In the genomic region with DNA sequence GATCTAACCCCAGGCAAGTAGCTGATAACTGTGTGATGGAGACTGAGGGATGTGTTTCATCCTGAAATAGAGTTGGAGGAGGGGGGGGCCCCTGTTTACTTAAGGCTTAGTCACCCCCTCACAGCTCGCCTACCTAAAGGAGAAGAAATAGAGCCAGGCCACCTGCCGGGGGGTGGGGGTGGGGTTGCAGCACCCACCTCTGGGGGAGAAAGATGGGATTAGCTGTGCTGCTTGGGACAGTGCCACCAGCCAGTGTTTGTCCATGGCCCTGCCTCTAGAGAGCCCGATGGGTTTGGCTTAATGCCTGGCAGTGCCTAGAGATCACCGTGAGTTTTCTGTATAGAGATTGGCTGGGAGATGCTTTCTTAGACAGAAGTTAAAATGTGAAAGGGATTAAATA, we compare ENCODE assay signal across 18 mouse cellular contexts. TPM values are rescaled to one million over a fixed set of nuclear protein-coding genes. Genes with fewer than 3 reads are reported as not detected.
DNase-seq lines count a peak whose midpoint lies in the region; ATAC-seq and TF ChIP-seq lines count a peak whose summit lies in the region.
"Had no signal": no experiment of that assay in that cellular context is flagged by ENCODE, and none has a peak within 500 bp of the region (broad histone marks: within the 10 kb centered on the region; RNA-seq: fewer than 3 reads in every experiment).

No protein-coding gene starts in this region.

- no peaks in the 10 kb centered on the region for H3K27me3 ChIP-seq in midbrain, postnatal 0 days (ENCODE audit: insufficient read depth, low read length)

- H3K9ac ChIP-seq in midbrain, postnatal 0 days (replicated peaks; ENCODE audit: low read length, poor library complexity, severe bottlenecking), result no peak overlapping the region
- H3K9ac ChIP-seq: heart, embryonic 15.5 days had no signal

- no peak for DNase-seq in frontal cortex, adult 2 months (ENCODE audit: extremely low spot score in 1 of 2, low spot score in 1 of 2)
- peak; percentile 59 for DNase-seq in left cerebral cortex, postnatal 4 days
- no peak for DNase-seq in left cerebral cortex, adult 11 months (ENCODE audit: low spot score)
- peak; percentile 55 for DNase-seq in brain, embryonic 14.5 days (ENCODE audit: low read depth)
- peak; percentile 47 for DNase-seq in midbrain, postnatal 0 days (ENCODE audit: low spot score)
- no peak for DNase-seq in urinary bladder, adult 2 months (ENCODE audit: low spot score)
- DNase-seq: cerebellum, postnatal 25 days; gastrocnemius, adult 2 months; lung, postnatal 10 days; spleen, adult 18-20 months; thymus, postnatal 14 days had no signal

- H3K27ac ChIP-seq in midbrain, postnatal 0 days (ENCODE audit: low read depth, low read length), result no peak overlapping the region
- H3K27ac ChIP-seq: gastrocnemius, adult 2 months; heart, embryonic 15.5 days had no signal

- no peak overlapping the region for H3K4me2 ChIP-seq in midbrain, postnatal 0 days (ENCODE audit: low read depth, low read length, poor library complexity, severe bottlenecking)
- H3K4me2 ChIP-seq: heart, embryonic 15.5 days had no signal

- TF ChIP-seq CTCF in brain, embryonic 14.5 days (IDR thresholded peaks at IDR 0.05; ENCODE audit: borderline replicate concordance, extremely low read depth, insufficient read depth, insufficient read length), result no peak
- TF ChIP-seq CTCF in midbrain, postnatal 0 days (IDR thresholded peaks at IDR 0.05), result no peak

- no peak for TF ChIP-seq POLR2A in brain, embryonic 14.5 days (IDR thresholded peaks at IDR 0.05; ENCODE audit: borderline replicate concordance, extremely low read depth, insufficient read depth, insufficient read length, poor library complexity, severe bottlenecking)

- no peaks in the 10 kb centered on the region for H3K9me3 ChIP-seq in midbrain, postnatal 0 days (ENCODE audit: low read length)
- H3K9me3 ChIP-seq: heart, embryonic 15.5 days had no signal

- intact Hi-C loops in left cerebral cortex, postnatal 4 days (cut with DNase I), result no loop called here

- H3K4me1 ChIP-seq in midbrain, postnatal 0 days (ENCODE audit: insufficient read depth, low read length), result peaks cover 5% of the 10 kb centered on the region; the same call in 1 of the 2 replicates

- H3K36me3 ChIP-seq in midbrain, postnatal 0 days (ENCODE audit: insufficient read depth, low read length), result no peaks in the 10 kb centered on the region
- H3K36me3 ChIP-seq: heart, embryonic 15.5 days had no signal

- H3K4me3 ChIP-seq in midbrain, postnatal 0 days (ENCODE audit: low read depth, low read length), result no peak overlapping the region
- H3K4me3 ChIP-seq: erythroblast, embryonic 14.5 days; gastrocnemius, adult 2 months; heart, embryonic 15.5 days had no signal

- peak; percentile 33 for ATAC-seq in frontal cortex, adult (ENCODE audit: low TSS enrichment)
- no peak for ATAC-seq in midbrain, postnatal 0 days (ENCODE audit: low FRiP score)
- ATAC-seq in granulocyte monocyte progenitor cell, adult 5-6 weeks (replicated peaks; ENCODE audit: poor library complexity, severe bottlenecking), result no peak
- ATAC-seq: intestine, postnatal 0 days had no signal

- WGBS in midbrain, postnatal 0 days, result 25% methylated on average over 4 of the region's 4 CpGs

RNA-seq across cellular contexts. Expression of a gene that starts 9.7 kb away (rescaled TPM):
- polyA plus RNA-seq in frontal cortex, adult 2 months (2012; rRNA removed), result 1.0 and 1.2 TPM in 2 replicates
- 1 to 10 TPM; 1.2 to 1.3 TPM for total RNA-seq in left cerebral cortex, postnatal 4 days (2021)
- 0.15 and 0.30 TPM in 2 replicates for polyA plus RNA-seq in brain, embryonic 14.5 days (2012; rRNA removed)
- total RNA-seq in midbrain, postnatal 0 days (2014; rRNA removed), result 3.0 TPM in 1 of 2 replicates, not detected in the other
- polyA plus RNA-seq in midbrain, postnatal 0 days (2015; fragmentation: Nextera tagmentation; extraction: Ambion mirVana), result 0.30 TPM in 1 of 2 replicates, not detected in the other
- not detected in 2 replicates for polyA plus RNA-seq in urinary bladder, adult 2 months (2012; rRNA removed)
- not detected in 2 replicates for total RNA-seq in granulocyte monocyte progenitor cell, adult 5-6 weeks (2014; fragmentation: Nextera tagmentation)
- total RNA-seq in granulocyte monocyte progenitor cell, adult 5-6 weeks (2017), result not detected in 2 replicates
- total RNA-seq: gastrocnemius, adult 2 months; MEL had no signal
- polyA plus RNA-seq: C2C12; heart, embryonic 15.5 days; intestine, postnatal 0 days had no signal

RNA-seq across cellular contexts. Expression of a gene that starts 11.7 kb away (rescaled TPM):
- polyA plus RNA-seq in frontal cortex, adult 2 months (2012; rRNA removed), result 4.5 and 5.6 TPM in 2 replicates
- under 1 TPM; 0.60 to 0.95 TPM for total RNA-seq in left cerebral cortex, postnatal 4 days (2021)
- 0.40 and 0.74 TPM in 2 replicates for polyA plus RNA-seq in brain, embryonic 14.5 days (2012; rRNA removed)
- 0.42 and 0.71 TPM in 2 replicates for total RNA-seq in midbrain, postnatal 0 days (2014; rRNA removed)
- 0.57 and 0.59 TPM in 2 replicates for polyA plus RNA-seq in midbrain, postnatal 0 days (2015; fragmentation: Nextera tagmentation; extraction: Ambion mirVana)
- polyA plus RNA-seq in urinary bladder, adult 2 months (2012; rRNA removed), result 0.08 and 0.27 TPM in 2 replicates
- not detected in 2 replicates for total RNA-seq in granulocyte monocyte progenitor cell, adult 5-6 weeks (2014; fragmentation: Nextera tagmentation)
- not detected in 2 replicates for total RNA-seq in granulocyte monocyte progenitor cell, adult 5-6 weeks (2017)
- total RNA-seq: MEL had no signal
- polyA plus RNA-seq: erythroblast, embryonic 14.5 days had no signal

RNA-seq across cellular contexts. Expression of a gene that starts 32.9 kb away (rescaled TPM):
- 108 and 113 TPM in 2 replicates for polyA plus RNA-seq in frontal cortex, adult 2 months (2012; rRNA removed)
- total RNA-seq in left cerebral cortex, postnatal 4 days (2021), result 10 to 100 TPM; 64.2 to 77.1 TPM
- 132 and 152 TPM in 2 replicates for polyA plus RNA-seq in brain, embryonic 14.5 days (2012; rRNA removed)
- 110 and 119 TPM in 2 replicates for total RNA-seq in midbrain, postnatal 0 days (2014; rRNA removed)
- 172 and 188 TPM in 2 replicates for polyA plus RNA-seq in midbrain, postnatal 0 days (2015; fragmentation: Nextera tagmentation; extraction: Ambion mirVana)
- polyA plus RNA-seq in urinary bladder, adult 2 months (2012; rRNA removed), result 52.4 and 55.4 TPM in 2 replicates
- total RNA-seq in granulocyte monocyte progenitor cell, adult 5-6 weeks (2014; fragmentation: Nextera tagmentation), result 5.8 and 14.0 TPM in 2 replicates
- 4.4 and 8.1 TPM in 2 replicates for total RNA-seq in granulocyte monocyte progenitor cell, adult 5-6 weeks (2017)

RNA-seq across cellular contexts. Expression of a gene that starts 34.7 kb away (rescaled TPM):
- 12.1 and 17.9 TPM in 2 replicates for polyA plus RNA-seq in frontal cortex, adult 2 months (2012; rRNA removed)
- under 1 TPM; 0.08 to 0.10 TPM for total RNA-seq in left cerebral cortex, postnatal 4 days (2021)
- 0.04 and 0.11 TPM in 2 replicates for polyA plus RNA-seq in brain, embryonic 14.5 days (2012; rRNA removed)
- total RNA-seq in midbrain, postnatal 0 days (2014; rRNA removed), result 0.22 TPM in 1 of 2 replicates, not detected in the other
- not detected in 2 replicates for polyA plus RNA-seq in midbrain, postnatal 0 days (2015; fragmentation: Nextera tagmentation; extraction: Ambion mirVana)
- not detected in 2 replicates for polyA plus RNA-seq in urinary bladder, adult 2 months (2012; rRNA removed)
- total RNA-seq in granulocyte monocyte progenitor cell, adult 5-6 weeks (2014; fragmentation: Nextera tagmentation), result not detected in 2 replicates
- not detected in 2 replicates for total RNA-seq in granulocyte monocyte progenitor cell, adult 5-6 weeks (2017)
- polyA plus RNA-seq: erythroblast, embryonic 14.5 days; heart, embryonic 15.5 days had no signal

Comparison
In these comparisons a context has a peak if more than half of its experiments do, and no peak if none do; other contexts are left out.
1. DNase-seq: peak in left cerebral cortex, postnatal 4 days (single experiment), brain, embryonic 14.5 days (single experiment) and midbrain, postnatal 0 days (single experiment); none in frontal cortex, adult 2 months (0 of 2), left cerebral cortex, adult 11 months (single experiment) and urinary bladder, adult 2 months (single experiment).